Mouse (Mus musculus) CH12.LX (cell line): ENCODE data around the gene Kcnh5.

Source experiments
- CTCF ChIP-seq, 2 experiments: IDR thresholded peaks in 1 of 2; conservative IDR thresholded peaks in 1 of 2; 2 replicates each; pipeline ENCODE4 v1.5.1; 2011 to 2012; ENCODE audit warnings: low read depth in 2 of 2, low read length in 2 of 2, improper control_type of control experiment in 1 of 2, inconsistent platforms in 1 of 2, mild to moderate bottlenecking in 1 of 2, moderate library complexity in 1 of 2
- E2F4 ChIP-seq: IDR thresholded peaks from 2 replicates; pipeline ENCODE4 v1.6.1; 2011; ENCODE audit warnings: low read depth, low read length, improper control_type of control experiment; ENCODE audit not compliant: insufficient replicate concordance
- ETS1 ChIP-seq: conservative IDR thresholded peaks from 2 replicates; pipeline ENCODE4 v1.6.1; 2012; ENCODE audit warnings: low read depth, mild to moderate bottlenecking, inconsistent platforms, low read length, improper control_type of control experiment, moderate library complexity
- JUND ChIP-seq: conservative IDR thresholded peaks from 2 replicates; pipeline ENCODE4 v1.6.1; 2011; ENCODE audit warnings: low read depth, low read length, improper control_type of control experiment
- POLR2A ChIP-seq: IDR thresholded peaks from 2 replicates; pipeline ENCODE4 v1.6.1; 2011; ENCODE audit warnings: low read depth, mild to moderate bottlenecking, improper control_type of control experiment, low read length
- TBP ChIP-seq: conservative IDR thresholded peaks from 2 replicates; pipeline ENCODE4 v1.6.1; 2011; ENCODE audit warnings: low read depth, low read length, improper control_type of control experiment
- ZNF384 ChIP-seq: IDR thresholded peaks from 2 replicates; pipeline ENCODE4 v1.6.1; 2012; ENCODE audit warnings: low read depth, low read length, improper control_type of control experiment, inconsistent platforms

DNA sequence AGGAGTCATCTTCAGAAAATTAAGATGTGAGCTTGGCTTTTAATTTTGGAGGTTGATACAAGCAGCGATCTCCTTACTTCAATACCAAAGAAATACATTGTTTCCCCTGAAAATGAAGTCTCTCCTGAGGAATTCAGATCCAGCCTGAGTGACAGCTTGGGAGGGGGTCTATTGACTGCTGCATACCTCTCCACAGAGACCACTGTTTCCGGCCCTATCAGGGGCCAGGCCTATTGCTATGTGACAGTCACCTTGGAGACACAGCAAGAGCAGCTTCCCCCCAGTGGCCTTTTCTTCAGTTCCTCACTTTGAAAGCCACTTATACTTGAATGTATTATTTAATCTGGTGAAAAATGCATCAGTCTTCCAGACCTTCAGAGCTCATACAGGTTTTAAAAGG lies 326.8 kb downstream of the Kcnh5 start:
- TF ChIP-seq E2F4 = no peak
- no peak for TF ChIP-seq POLR2A
- no peak for TF ChIP-seq CTCF (conservative IDR thresholded peaks at IDR 0.05 in 1 of 2, IDR thresholded peaks at IDR 0.05 in 1 of 2; ENCODE audit: low read depth in 2 of 2, low read length in 2 of 2)
- no peak for TF ChIP-seq TBP
- no peak for TF ChIP-seq ZNF384
- no peak for TF ChIP-seq ETS1
- no peak for TF ChIP-seq JUND
